Mouse (Mus musculus): ENCODE results near the gene Psd.

GRCm38 (mm10) chr19:46296938-46297337, 30.0 kb downstream of the Psd start:
- TF ChIP-seq CTCF (IDR thresholded peaks at IDR 0.05; ENCODE audit: extremely low read depth, insufficient read length, insufficient replicate concordance, low read depth, low read length) (no peak), POLR2A (IDR thresholded peaks at IDR 0.05; ENCODE audit: low read depth, low read length) (no peak)
